Mouse (Mus musculus) liver, postnatal 0 days (tissue): ENCODE measurements around the gene Gm49450.

Experiments used
- CTCF ChIP-seq: sonication (generic); IDR thresholded peaks from 2 replicates; pipeline ENCODE4 v1.5.1; 2016; ENCODE audit warnings: antibody characterized with exemption, low read depth
- EP300 ChIP-seq: IDR thresholded peaks from 2 replicates; pipeline ENCODE4 v1.6.1; 2016; ENCODE audit warnings: antibody characterized with exemption, low read depth, mild to moderate bottlenecking

DNA sequence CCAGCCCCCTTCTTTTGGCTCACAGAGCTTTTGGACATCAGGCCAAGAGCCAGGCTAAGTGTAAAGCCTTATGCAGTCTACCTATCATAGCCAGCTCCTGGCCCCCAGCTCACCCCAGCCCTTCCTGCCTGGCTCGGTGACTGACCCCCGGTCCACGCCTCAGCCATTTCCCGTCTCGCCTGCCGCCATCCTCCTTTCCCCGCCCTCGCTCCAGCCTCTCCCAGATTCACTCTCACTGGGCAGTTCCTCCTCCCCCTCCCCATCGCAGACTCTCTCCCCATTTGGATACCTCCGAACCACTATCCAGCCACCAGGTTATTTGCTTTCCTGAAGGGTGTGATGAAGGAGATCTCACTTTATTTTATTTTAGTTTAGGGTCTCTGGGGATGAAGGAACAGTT lies 55.9 kb downstream of the Gm49450 start:
- TF ChIP-seq CTCF (no peak), EP300 (no peak)
